Mouse (Mus musculus): Measurements from ENCODE around the gene Acnat2.

GRCm38 (mm10) chr4:49386873-49387272 lies 21.1 kb downstream of the Acnat2 start:
- no peak for TF ChIP-seq CTCF (IDR thresholded peaks at IDR 0.05; ENCODE audit: control insufficient read depth, insufficient read depth, low read length)
- TF ChIP-seq POLR2A (IDR thresholded peaks at IDR 0.05; ENCODE audit: borderline replicate concordance, control insufficient read depth, low read depth, low read length): no peak

Measured in bone marrow, adult 2 months (tissue).